Mouse (Mus musculus): ENCODE measurements at regions not wholly inside any gene's neighbourhood (a gene's known extent, or its start where the extent isn't known, plus 50 kb on each side); places are given as distances from the start of the nearest gene placed in this dataset.

DNA sequence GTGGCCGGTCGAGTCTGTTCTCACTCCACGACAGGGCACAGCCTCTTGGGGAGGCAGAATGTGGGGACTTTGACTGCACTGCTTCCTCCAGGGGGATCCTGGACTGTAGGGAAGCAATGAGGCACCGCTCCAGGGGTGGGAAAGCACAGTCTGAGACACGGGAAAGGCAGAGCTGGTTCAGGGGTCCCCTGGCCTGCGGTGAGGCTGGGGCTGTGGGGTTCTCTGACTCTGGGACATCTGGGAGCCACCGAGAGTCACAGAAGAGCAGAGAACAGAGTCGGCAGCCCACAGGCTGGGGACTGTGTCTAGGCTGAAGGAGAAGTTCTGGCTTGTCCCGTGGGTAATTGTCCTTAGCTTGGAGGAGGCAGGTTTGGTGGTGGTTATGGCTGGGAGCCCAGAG is 131.9 kb upstream of the Car8 start:
- Histone ChIP-seq H3K4me1 (no peaks in the 10 kb centered on the region), H3K9me3 (no peaks in the 10 kb centered on the region), H3K4me3 (no peak overlapping the region), H3K27me3 (no peaks in the 10 kb centered on the region; the same call in 1 of the 2 replicates), H3K36me3 (no peaks in the 10 kb centered on the region), H3K9ac (replicated peaks) (no peak overlapping the region), H3K27ac (replicated peaks) (no peak overlapping the region), H3K4me2 (replicated peaks) (no peak overlapping the region)
- 75% methylated on average over 9 of the region's 9 CpGs for WGBS
- no peak for ATAC-seq (ENCODE audit: low FRiP score, low read depth)

DNA sequence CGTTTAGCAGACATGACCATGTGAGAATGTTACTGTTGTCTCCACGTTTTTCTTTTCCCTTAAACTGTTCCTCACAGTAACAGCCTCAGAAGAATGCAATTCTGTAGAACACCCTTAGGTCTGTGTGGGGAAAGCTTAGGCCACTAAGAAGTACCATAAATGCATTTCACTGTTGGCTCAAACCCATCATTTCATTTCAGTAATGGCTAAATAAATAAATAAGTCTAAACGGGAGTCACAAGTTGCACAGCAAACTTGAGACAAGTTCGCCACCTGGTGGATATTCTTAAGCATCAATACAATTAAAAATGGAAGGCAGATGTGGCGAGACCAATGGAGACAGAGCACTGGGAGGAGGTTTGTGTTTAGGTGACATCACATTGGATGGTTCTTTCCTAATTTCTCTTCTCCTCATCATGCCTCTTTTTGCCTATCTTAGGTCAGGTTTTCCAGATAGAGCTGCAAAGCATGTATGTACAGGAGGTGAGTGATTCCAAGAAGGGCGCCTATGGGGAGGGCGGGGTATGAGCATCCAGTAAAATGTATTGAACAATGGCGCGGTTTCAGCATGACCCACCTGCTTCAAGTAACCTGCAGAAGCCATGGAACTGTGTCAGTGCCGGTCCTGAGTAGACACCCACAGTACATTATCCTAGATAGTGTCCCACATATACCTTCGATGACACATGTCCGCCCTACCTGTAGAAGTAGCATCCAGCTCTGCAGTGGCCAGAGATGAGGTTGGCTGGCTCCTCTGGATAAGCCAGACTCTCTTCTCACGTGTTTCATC is 128.8 kb upstream of the Car8 start:
- Histone ChIP-seq H3K9me3 (no peaks in the 10 kb centered on the region), H3K27me3 (no peaks in the 10 kb centered on the region; the same call in 1 of the 2 replicates), H3K4me2 (replicated peaks) (no peak overlapping the region), H3K36me3 (no peaks in the 10 kb centered on the region), H3K4me1 (no peaks in the 10 kb centered on the region), H3K4me3 (no peak overlapping the region), H3K27ac (replicated peaks) (no peak overlapping the region), H3K9ac (replicated peaks) (no peak overlapping the region)
- 64% methylated on average over 13 of the region's 13 CpGs for WGBS
- peak; percentile 64 for ATAC-seq (ENCODE audit: low FRiP score, low read depth)

DNA sequence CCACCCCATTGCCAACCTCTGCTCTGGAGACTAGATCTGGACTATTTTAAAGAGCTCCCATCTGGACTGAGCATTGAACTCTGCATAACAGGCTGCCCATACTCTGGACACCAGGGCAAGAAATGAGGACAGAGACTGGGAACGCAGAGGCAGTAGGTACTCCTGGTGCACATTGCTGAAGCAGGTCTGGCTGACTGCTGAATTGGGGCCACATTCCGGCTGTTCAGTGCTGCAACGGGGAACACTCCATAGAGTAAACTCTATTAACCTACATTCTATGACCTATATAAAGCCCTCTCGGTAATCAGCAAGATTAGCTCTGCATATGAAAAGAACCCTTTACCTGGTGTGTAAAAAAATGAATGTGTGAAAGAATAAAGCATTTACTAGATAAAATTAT is 128.1 kb upstream of the Car8 start:
- H3K4me3 ChIP-seq = no peak overlapping the region
- H3K36me3 ChIP-seq = no peaks in the 10 kb centered on the region
- H3K9ac ChIP-seq (replicated peaks) = no peak overlapping the region
- no peaks in the 10 kb centered on the region; the same call in 1 of the 2 replicates for H3K27me3 ChIP-seq
- no peak overlapping the region for H3K4me2 ChIP-seq (replicated peaks)
- no peak overlapping the region for H3K27ac ChIP-seq (replicated peaks)
- WGBS = 70% methylated on average over 4 of the region's 4 CpGs
- H3K4me1 ChIP-seq = no peaks in the 10 kb centered on the region
- no peak for ATAC-seq (ENCODE audit: low FRiP score, low read depth)
- no peaks in the 10 kb centered on the region for H3K9me3 ChIP-seq

DNA sequence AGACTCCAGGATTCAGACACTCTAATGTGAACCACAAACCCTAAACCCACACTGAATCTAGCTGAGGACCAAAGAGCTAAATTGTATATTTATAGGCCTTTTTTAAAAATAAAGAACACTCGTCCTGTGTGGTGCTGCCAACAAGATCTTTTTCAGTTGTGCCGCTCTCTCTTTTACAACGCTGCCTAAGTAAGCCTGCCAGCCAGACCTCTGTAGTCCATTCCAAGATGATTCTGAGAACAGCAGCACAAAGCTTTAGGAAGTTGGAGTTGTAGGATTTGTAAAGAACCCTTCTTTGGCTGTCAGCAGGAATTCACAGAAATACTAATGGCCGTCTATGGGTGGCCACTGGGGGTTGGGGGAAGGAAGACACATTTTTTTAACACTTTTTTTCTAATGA is 123.6 kb upstream of the Car8 start:
- Histone ChIP-seq H3K36me3 (no peaks in the 10 kb centered on the region), H3K27ac (replicated peaks) (no peak overlapping the region), H3K27me3 (no peaks in the 10 kb centered on the region), H3K9ac (replicated peaks) (no peak overlapping the region), H3K4me2 (replicated peaks) (no peak overlapping the region), H3K4me1 (no peaks in the 10 kb centered on the region), H3K4me3 (no peak overlapping the region), H3K9me3 (no peaks in the 10 kb centered on the region)
- 68% methylated on average over 4 of the region's 4 CpGs for WGBS
- ATAC-seq (ENCODE audit: low FRiP score, low read depth) = no peak

DNA sequence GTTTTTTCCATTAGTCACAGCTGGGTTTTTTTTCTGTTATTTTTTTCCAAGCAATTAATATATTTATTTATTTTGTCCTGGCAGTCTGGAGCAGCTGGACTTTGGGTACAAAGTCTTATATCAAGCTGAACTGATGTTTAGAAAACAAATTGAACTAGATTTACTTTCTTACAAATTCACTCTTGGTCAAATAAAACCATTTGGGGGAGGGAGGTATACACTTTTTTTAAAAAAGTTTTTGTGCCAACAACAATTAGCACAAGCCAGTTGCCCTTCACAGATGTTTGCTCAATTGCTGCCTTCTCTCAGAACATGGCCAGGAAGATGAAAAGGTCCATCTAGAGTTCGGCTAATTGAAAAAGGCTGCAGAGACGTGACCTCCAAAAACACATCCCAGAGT is 123.1 kb upstream of the Car8 start:
- WGBS = 66% methylated on average over 2 of the region's 2 CpGs
- no peak overlapping the region for H3K4me2 ChIP-seq (replicated peaks)
- no peak overlapping the region for H3K4me3 ChIP-seq
- no peaks in the 10 kb centered on the region for H3K4me1 ChIP-seq
- no peaks in the 10 kb centered on the region for H3K27me3 ChIP-seq
- H3K36me3 ChIP-seq = no peaks in the 10 kb centered on the region
- ATAC-seq (ENCODE audit: low FRiP score, low read depth) = no peak
- no peaks in the 10 kb centered on the region for H3K9me3 ChIP-seq
- H3K9ac ChIP-seq (replicated peaks) = no peak overlapping the region
- H3K27ac ChIP-seq (replicated peaks) = no peak overlapping the region

DNA sequence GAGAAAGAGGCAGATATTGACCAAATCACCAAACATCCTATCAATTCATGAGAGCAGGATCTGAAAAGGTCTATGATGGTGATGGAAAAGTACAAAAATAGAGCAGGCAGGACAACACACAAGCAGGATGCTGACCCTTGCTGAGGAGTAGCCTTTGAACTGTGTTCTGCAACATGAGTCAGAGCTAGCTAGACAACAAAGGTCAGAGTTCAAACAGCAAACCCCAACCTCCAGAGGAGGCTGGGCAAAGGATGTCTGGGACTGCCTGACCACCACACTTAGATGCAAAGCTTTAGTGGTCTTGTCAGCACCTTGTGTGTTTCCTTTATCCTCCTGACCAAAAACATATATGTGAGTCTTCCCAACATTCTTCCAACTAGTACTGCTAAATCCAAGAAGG is 122.5 kb upstream of the Car8 start:
- no peaks in the 10 kb centered on the region for H3K27me3 ChIP-seq
- H3K27ac ChIP-seq (replicated peaks) = no peak overlapping the region
- no peaks in the 10 kb centered on the region for H3K4me1 ChIP-seq
- no peak for ATAC-seq (ENCODE audit: low FRiP score, low read depth)
- no peaks in the 10 kb centered on the region for H3K9me3 ChIP-seq
- no peaks in the 10 kb centered on the region for H3K36me3 ChIP-seq
- no peak overlapping the region for H3K4me3 ChIP-seq
- no peak overlapping the region for H3K4me2 ChIP-seq (replicated peaks)
- no peak overlapping the region for H3K9ac ChIP-seq (replicated peaks)

DNA sequence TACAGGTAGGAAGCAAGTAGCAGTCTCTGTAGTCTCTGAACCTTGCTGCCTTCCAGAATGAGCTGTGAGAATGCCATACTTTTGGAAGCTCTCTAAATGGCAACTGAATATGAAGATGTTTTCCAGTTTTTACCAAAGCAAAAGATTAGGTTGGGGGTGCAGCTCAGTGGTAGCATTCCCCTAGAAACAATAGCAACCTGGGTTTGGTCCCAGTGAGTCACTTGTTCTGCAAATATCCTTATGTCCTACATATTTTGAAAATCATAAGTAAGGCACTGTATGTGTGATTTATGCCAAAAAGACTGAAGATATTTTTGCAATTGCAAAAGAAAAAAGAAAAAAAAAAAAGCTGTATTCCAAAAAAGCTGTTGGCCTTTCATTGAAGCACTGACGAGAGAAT is 118.6 kb upstream of the Car8 start:
- 85% methylated on average over 1 of the region's 1 CpGs for WGBS
- no peak overlapping the region for H3K27ac ChIP-seq (replicated peaks)
- no peak overlapping the region for H3K9ac ChIP-seq (replicated peaks)
- no peak for ATAC-seq (ENCODE audit: low FRiP score, low read depth)
- no peaks in the 10 kb centered on the region for H3K27me3 ChIP-seq
- no peak overlapping the region for H3K4me2 ChIP-seq (replicated peaks)
- no peaks in the 10 kb centered on the region for H3K9me3 ChIP-seq
- H3K4me3 ChIP-seq = no peak overlapping the region
- no peaks in the 10 kb centered on the region for H3K36me3 ChIP-seq
- H3K4me1 ChIP-seq = no peaks in the 10 kb centered on the region

- Histone ChIP-seq H3K9me3 (no peaks in the 10 kb centered on the region), H3K27ac (replicated peaks) (no peak overlapping the region), H3K4me2 (replicated peaks) (no peak overlapping the region), H3K27me3 (no peaks in the 10 kb centered on the region), H3K4me1 (no peaks in the 10 kb centered on the region), H3K9ac (replicated peaks) (no peak overlapping the region), H3K4me3 (no peak overlapping the region), H3K36me3 (no peaks in the 10 kb centered on the region)
- no peak for ATAC-seq (ENCODE audit: low FRiP score, low read depth)
- WGBS = 91% methylated on average over 4 of the region's 4 CpGs
Observed at GRCm38 (mm10) chr4:8341928-8342327, 103.1 kb upstream of the Car8 start.

DNA sequence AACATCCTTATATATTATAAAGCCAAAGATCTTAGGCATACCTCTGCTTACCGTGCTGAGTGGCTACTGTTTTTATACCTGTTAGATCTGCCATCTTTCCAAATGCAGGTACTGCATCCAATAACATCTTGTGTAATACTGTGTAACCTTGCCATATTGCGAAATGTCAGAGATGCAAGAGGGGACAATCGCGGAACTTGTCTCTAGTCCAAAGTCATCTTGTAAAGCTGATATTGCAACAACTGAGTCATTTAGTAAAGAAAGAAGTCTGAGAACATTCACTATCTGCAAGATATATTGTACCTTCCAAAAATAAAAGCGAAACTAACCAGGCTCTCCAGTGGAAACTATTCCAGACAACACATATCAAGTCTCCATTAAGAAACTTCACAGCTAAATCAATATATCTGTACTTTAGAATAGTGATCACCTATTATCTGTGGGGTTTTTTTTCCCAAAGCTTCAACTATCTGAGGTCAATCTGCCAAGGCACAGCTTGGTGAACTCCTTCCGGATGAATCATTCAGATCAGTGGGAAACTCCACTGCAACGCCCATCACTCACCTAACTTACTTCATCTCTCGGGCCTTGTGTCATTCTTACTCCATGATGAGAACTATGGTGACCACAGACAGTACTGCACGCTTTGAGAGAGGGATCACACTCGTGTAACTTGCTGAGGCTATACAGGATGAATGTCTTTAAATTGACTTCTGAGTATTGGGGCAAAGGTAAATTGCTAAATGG is 70.6 kb upstream of the Car8 start:
- Histone ChIP-seq H3K27ac (replicated peaks) (no peak overlapping the region), H3K9ac (replicated peaks) (no peak overlapping the region), H3K4me3 (no peak overlapping the region), H3K36me3 (no peaks in the 10 kb centered on the region), H3K9me3 (no peaks in the 10 kb centered on the region), H3K27me3 (no peaks in the 10 kb centered on the region), H3K4me1 (no peaks in the 10 kb centered on the region), H3K4me2 (replicated peaks) (no peak overlapping the region)
- no peak for ATAC-seq (ENCODE audit: low FRiP score, low read depth)
- 89% methylated on average over 10 of the region's 10 CpGs for WGBS

GRCm38 (mm10) chr4:8292563-8292962 is 53.7 kb upstream of the Car8 start:
- no peak overlapping the region for H3K9ac ChIP-seq (replicated peaks)
- H3K36me3 ChIP-seq = no peaks in the 10 kb centered on the region
- H3K27ac ChIP-seq (replicated peaks) = no peak overlapping the region
- no peak for ATAC-seq (ENCODE audit: low FRiP score, low read depth)
- no peaks in the 10 kb centered on the region for H3K9me3 ChIP-seq
- no peaks in the 10 kb centered on the region for H3K27me3 ChIP-seq
- H3K4me3 ChIP-seq = no peak overlapping the region
- no peak overlapping the region for H3K4me2 ChIP-seq (replicated peaks)
- peaks cover 8% of the 10 kb centered on the region; the same call in 1 of the 2 replicates for H3K4me1 ChIP-seq
- 76% methylated on average over 1 of the region's 1 CpGs for WGBS

- ATAC-seq (ENCODE audit: low FRiP score, low read depth) = peak; percentile 34; the same call in 1 of the 2 replicates
- H3K9me3 ChIP-seq = no peaks in the 10 kb centered on the region
- no peak overlapping the region for H3K4me2 ChIP-seq (replicated peaks)
- no peak overlapping the region for H3K4me3 ChIP-seq
- H3K27me3 ChIP-seq = no peaks in the 10 kb centered on the region
- no peak overlapping the region for H3K9ac ChIP-seq (replicated peaks)
- no peak overlapping the region for H3K27ac ChIP-seq (replicated peaks)
- no peaks in the 10 kb centered on the region for H3K36me3 ChIP-seq
- peaks cover 8% of the 10 kb centered on the region; the same call in 1 of the 2 replicates for H3K4me1 ChIP-seq
- 54% methylated on average over 11 of the region's 11 CpGs for WGBS
Observed at GRCm38 (mm10) chr4:8291528-8292492, 53.0 kb upstream of the Car8 start.

DNA sequence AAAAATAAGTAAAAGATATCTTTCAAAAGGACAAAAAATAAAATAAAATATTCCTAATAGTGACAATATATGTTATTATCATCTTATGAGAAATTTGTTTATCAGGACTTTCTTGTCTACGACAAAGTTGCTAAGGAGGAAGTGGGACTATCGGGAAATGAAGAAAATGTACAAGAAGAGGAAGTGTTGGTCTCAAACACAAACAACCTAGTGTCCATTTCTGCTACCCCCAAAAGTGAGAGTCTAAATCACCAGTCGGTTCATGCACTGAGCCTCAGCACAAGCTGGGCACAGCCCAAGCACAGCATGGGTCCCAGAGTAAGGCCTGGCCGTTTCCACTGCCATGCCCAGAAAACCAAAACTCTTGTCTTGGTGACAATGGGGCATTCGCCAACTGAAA is 51.1 kb upstream of the Car8 start:
- Histone ChIP-seq H3K9ac (replicated peaks) (no peak overlapping the region), H3K36me3 (no peaks in the 10 kb centered on the region), H3K4me1 (peaks cover 8% of the 10 kb centered on the region; the same call in 1 of the 2 replicates), H3K4me2 (replicated peaks) (no peak overlapping the region), H3K9me3 (no peaks in the 10 kb centered on the region), H3K27me3 (no peaks in the 10 kb centered on the region), H3K27ac (replicated peaks) (no peak overlapping the region), H3K4me3 (no peak overlapping the region)
- 79% methylated on average over 5 of the region's 5 CpGs for WGBS
- ATAC-seq (ENCODE audit: low FRiP score, low read depth) = no peak

All from midbrain, embryonic 12.5 days (tissue).